Mouse (Mus musculus): ENCODE measurements around the gene Zfp729b. TPM values are rescaled to one million over a fixed set of nuclear protein-coding genes. Genes with fewer than 3 reads are reported as not detected.

Gene Zfp729b
- polyA plus RNA-seq, 1 experiment from 2014 or later: 3.8 TPM

- no peak for TF ChIP-seq CTCF (IDR thresholded peaks at IDR 0.05; ENCODE audit: low read depth)
- Histone ChIP-seq H3K27me3 (ENCODE audit: insufficient read depth, low read length) (no peaks in the 10 kb centered on the region), H3K9ac (ENCODE audit: low read depth, low read length) (peak overlapping the region; percentile 85), H3K36me3 (ENCODE audit: insufficient read depth, low read length) (no peaks in the 10 kb centered on the region), H3K9me3 (replicated peaks; ENCODE audit: low read length) (no peaks in the 10 kb centered on the region), H3K4me1 (replicated peaks; ENCODE audit: insufficient read depth, low read length) (peaks cover 7% of the 10 kb centered on the region; the same call in 1 of the 2 replicates), H3K27ac (peak overlapping the region; percentile 91), H3K4me2 (ENCODE audit: low read length) (peak overlapping the region; percentile 67), H3K4me3 (replicated peaks; ENCODE audit: low read depth, low read length) (peak overlapping the region; percentile 92)
- under 1% methylated on average over 44 of the region's 44 CpGs for WGBS
- peak; percentile 98 for ATAC-seq (replicated peaks; ENCODE audit: low FRiP score, low read depth)
- peak; percentile 92 for DNase-seq (ENCODE audit: low spot score)
Measured at GRCm38 (mm10) chr13:67552505-67553346, 56.8 kb downstream of the Zfp729b start.

GRCm38 (mm10) chr13:67545941-67546340 lies 63.6 kb downstream of the Zfp729b start:
- H3K27me3 ChIP-seq (ENCODE audit: insufficient read depth, low read length): no peaks in the 10 kb centered on the region
- H3K4me3 ChIP-seq (replicated peaks; ENCODE audit: low read depth, low read length): no peak overlapping the region
- H3K4me2 ChIP-seq (ENCODE audit: low read length): no peak overlapping the region
- ATAC-seq (replicated peaks; ENCODE audit: low FRiP score, low read depth): no peak
- 74% methylated on average over 1 of the region's 1 CpGs for WGBS
- H3K9ac ChIP-seq (ENCODE audit: low read depth, low read length): no peak overlapping the region
- H3K36me3 ChIP-seq (ENCODE audit: insufficient read depth, low read length): peaks cover 22% of the 10 kb centered on the region
- no peaks in the 10 kb centered on the region for H3K4me1 ChIP-seq (replicated peaks; ENCODE audit: insufficient read depth, low read length)
- no peaks in the 10 kb centered on the region for H3K9me3 ChIP-seq (replicated peaks; ENCODE audit: low read length)
- DNase-seq (ENCODE audit: low spot score): no peak
- no peak overlapping the region for H3K27ac ChIP-seq
- no peak for TF ChIP-seq CTCF (IDR thresholded peaks at IDR 0.05; ENCODE audit: low read depth)

Other genes with a start within 250 kb of the Zfp729b start
- 0.36 and 0.37 TPM in 2 replicates for gene Gm28044, start 249.2 kb downstream of the Zfp729b start, polyA plus RNA-seq (2015; fragmentation: Nextera tagmentation; extraction: Ambion mirVana)
- gene Zfp953, start 249.1 kb downstream of the Zfp729b start, polyA plus RNA-seq (2015; fragmentation: Nextera tagmentation; extraction: Ambion mirVana): 1.1 and 1.3 TPM in 2 replicates
- 0.20 and 0.23 TPM in 2 replicates for gene Gm28041, start 234.0 kb downstream of the Zfp729b start, polyA plus RNA-seq (2015; fragmentation: Nextera tagmentation; extraction: Ambion mirVana)
- gene Zfp456, start 233.9 kb downstream of the Zfp729b start, polyA plus RNA-seq (2015; fragmentation: Nextera tagmentation; extraction: Ambion mirVana): 1.6 and 1.9 TPM in 2 replicates
- gene Zfp429, start 209.9 kb downstream of the Zfp729b start, polyA plus RNA-seq (2015; fragmentation: Nextera tagmentation; extraction: Ambion mirVana): 5.4 and 7.8 TPM in 2 replicates
- gene Zfp459, start 188.3 kb downstream of the Zfp729b start, polyA plus RNA-seq (2015; fragmentation: Nextera tagmentation; extraction: Ambion mirVana): 1.1 and 1.4 TPM in 2 replicates
- 9.7 TPM in 2 replicates for gene Zfp874a, start 158.1 kb downstream of the Zfp729b start, polyA plus RNA-seq (2015; fragmentation: Nextera tagmentation; extraction: Ambion mirVana)
- gene Zfp874b, start 125.4 kb downstream of the Zfp729b start, polyA plus RNA-seq (2015; fragmentation: Nextera tagmentation; extraction: Ambion mirVana): 3.1 and 3.4 TPM in 2 replicates
- gene Zfp58, start 109.2 kb downstream of the Zfp729b start, polyA plus RNA-seq (2015; fragmentation: Nextera tagmentation; extraction: Ambion mirVana): 10.9 and 13.7 TPM in 2 replicates
- gene Gm26965, start 83.6 kb downstream of the Zfp729b start, polyA plus RNA-seq (2015; fragmentation: Nextera tagmentation; extraction: Ambion mirVana): not detected in 2 replicates
- 30.4 and 38.3 TPM in 2 replicates for gene Zfp87, start 83.5 kb downstream of the Zfp729b start, polyA plus RNA-seq (2015; fragmentation: Nextera tagmentation; extraction: Ambion mirVana)
- gene Zfp748, start 55.9 kb downstream of the Zfp729b start, polyA plus RNA-seq (2015; fragmentation: Nextera tagmentation; extraction: Ambion mirVana): 9.0 and 9.8 TPM in 2 replicates
- gene Gm49345, start 28.1 kb upstream of the Zfp729b start, polyA plus RNA-seq (2015; fragmentation: Nextera tagmentation; extraction: Ambion mirVana): 0.08 TPM in 1 of 2 replicates, not detected in the other
- gene Zfp729a, start 28.1 kb upstream of the Zfp729b start, polyA plus RNA-seq (2015; fragmentation: Nextera tagmentation; extraction: Ambion mirVana): 2.5 and 3.3 TPM in 2 replicates
- gene Zfp738, start 77.4 kb upstream of the Zfp729b start, polyA plus RNA-seq (2015; fragmentation: Nextera tagmentation; extraction: Ambion mirVana): 7.3 and 7.5 TPM in 2 replicates
- gene Zfp65, start 119.5 kb upstream of the Zfp729b start, polyA plus RNA-seq (2015; fragmentation: Nextera tagmentation; extraction: Ambion mirVana): 3.7 and 4.1 TPM in 2 replicates
- gene Zfp85, start 145.5 kb upstream of the Zfp729b start, polyA plus RNA-seq (2015; fragmentation: Nextera tagmentation; extraction: Ambion mirVana): 5.3 and 5.4 TPM in 2 replicates
- gene Zfp493, start 170.0 kb upstream of the Zfp729b start, polyA plus RNA-seq (2015; fragmentation: Nextera tagmentation; extraction: Ambion mirVana): 1.6 TPM in 2 replicates
- gene Zfp273, start 204.0 kb upstream of the Zfp729b start, polyA plus RNA-seq (2015; fragmentation: Nextera tagmentation; extraction: Ambion mirVana): 6.9 and 7.1 TPM in 2 replicates
- gene Gm10037, start 221.4 kb upstream of the Zfp729b start, polyA plus RNA-seq (2015; fragmentation: Nextera tagmentation; extraction: Ambion mirVana): 2.2 and 2.5 TPM in 2 replicates

Data from kidney, postnatal 0 days (tissue).